Mouse (Mus musculus) spleen, postnatal 14 days (tissue): ENCODE measurements at regions not wholly inside any gene's neighbourhood (a gene's known extent, or its start where the extent isn't known, plus 50 kb on each side); places are given as distances from the start of the nearest gene placed in this dataset.

Source experiments
- DNase-seq, 2 experiments: peaks; one replicate each; pipeline ENCODE4 v3.0.0; 2021 to 2022; ENCODE audit warnings: low spot score in 2 of 2

- no peak for DNase-seq
Measured at GRCm38 (mm10) chr12:15971786-15972185, 155.1 kb upstream of the Trib2 start.

- DNase-seq = no peak
Measured at GRCm38 (mm10) chr12:15970262-15970661, 153.5 kb upstream of the Trib2 start.

- DNase-seq = no peak
Measured at GRCm38 (mm10) chr12:15967550-15968102, 150.9 kb upstream of the Trib2 start.

GRCm38 (mm10) chr12:15966631-15967030 lies 149.9 kb upstream of the Trib2 start:
- no peak for DNase-seq

GRCm38 (mm10) chr12:15965921-15966320 lies 149.2 kb upstream of the Trib2 start:
- no peak for DNase-seq

- no peak for DNase-seq
Measured at GRCm38 (mm10) chr12:15964073-15964472, 147.4 kb upstream of the Trib2 start.

GRCm38 (mm10) chr12:15961834-15962233 lies 145.1 kb upstream of the Trib2 start:
- DNase-seq = no peak

- DNase-seq = no peak
Measured at GRCm38 (mm10) chr12:15937443-15938237, 120.9 kb upstream of the Trib2 start.

GRCm38 (mm10) chr12:15932067-15932466 lies 115.3 kb upstream of the Trib2 start:
- DNase-seq = no peak

- DNase-seq = no peak
Measured at GRCm38 (mm10) chr12:15931535-15931934, 114.8 kb upstream of the Trib2 start.

- DNase-seq = no peak
Measured at GRCm38 (mm10) chr12:15930155-15930554, 113.4 kb upstream of the Trib2 start.

GRCm38 (mm10) chr12:15929541-15929940 lies 112.8 kb upstream of the Trib2 start:
- no peak for DNase-seq

GRCm38 (mm10) chr12:15918291-15918690 lies 101.6 kb upstream of the Trib2 start:
- DNase-seq = no peak

GRCm38 (mm10) chr12:15912959-15913358 lies 96.2 kb upstream of the Trib2 start:
- DNase-seq = no peak

- DNase-seq = no peak
Measured at GRCm38 (mm10) chr12:15912491-15912890, 95.8 kb upstream of the Trib2 start.

- DNase-seq = no peak
Measured at GRCm38 (mm10) chr12:15911254-15911991, 94.7 kb upstream of the Trib2 start.

GRCm38 (mm10) chr12:15897539-15897938 lies 80.8 kb upstream of the Trib2 start:
- no peak for DNase-seq

GRCm38 (mm10) chr12:15896511-15896910 lies 79.8 kb upstream of the Trib2 start:
- peak in 1 of 2 experiments; percentile 8 for DNase-seq

GRCm38 (mm10) chr12:15895215-15895614 lies 78.5 kb upstream of the Trib2 start:
- DNase-seq = no peak

- DNase-seq = no peak
Measured at GRCm38 (mm10) chr12:15890591-15890990, 73.9 kb upstream of the Trib2 start.

- no peak for DNase-seq
Measured at GRCm38 (mm10) chr12:15879907-15880430, 63.2 kb upstream of the Trib2 start.
